Mouse (Mus musculus): ENCODE measurements at regions not wholly inside any gene's neighbourhood (a gene's known extent, or its start where the extent isn't known, plus 50 kb on each side); places are given as distances from the start of the nearest gene placed in this dataset.

DNA sequence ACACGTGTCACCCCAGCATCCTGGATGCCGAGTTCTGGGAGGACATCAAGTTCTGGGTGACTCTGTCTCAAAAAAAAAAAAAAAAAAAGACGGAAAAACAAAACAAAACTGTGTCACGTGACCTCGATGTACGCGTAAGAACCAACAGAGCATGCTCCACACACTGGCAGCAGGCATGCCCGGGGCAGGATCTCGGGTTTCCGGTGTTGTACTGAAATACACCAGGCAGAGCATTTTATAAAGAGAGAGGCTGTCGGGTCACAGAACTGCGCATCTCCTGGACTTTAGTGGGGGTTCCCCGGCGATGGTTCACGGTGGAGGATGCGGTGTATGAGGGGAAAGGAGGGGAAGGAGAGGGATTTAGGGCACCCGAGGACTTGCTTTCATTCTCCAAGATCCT is 108.7 kb downstream of the Gm26897 start:
- DNase-seq: no peak
- Histone ChIP-seq H3K9ac (replicated peaks) (no peak overlapping the region), H3K4me3 (ENCODE audit: low read depth, low read length) (no peak overlapping the region), H3K4me2 (ENCODE audit: low read depth, low read length) (no peak overlapping the region), H3K9me3 (ENCODE audit: low read length) (no peaks in the 10 kb centered on the region), H3K4me1 (ENCODE audit: insufficient read depth) (no peaks in the 10 kb centered on the region), H3K27me3 (ENCODE audit: insufficient read depth, low read length) (no peaks in the 10 kb centered on the region), H3K27ac (ENCODE audit: low read depth) (no peak overlapping the region), H3K36me3 (replicated peaks; ENCODE audit: insufficient read depth, low read length) (no peaks in the 10 kb centered on the region)
- no peak for ATAC-seq
- WGBS (ENCODE audit: insufficient replicate concordance): 49% methylated on average over 17 of the region's 17 CpGs
- no peak for TF ChIP-seq EP300 (IDR thresholded peaks at IDR 0.05; ENCODE audit: low read depth)
- TF ChIP-seq CTCF (IDR thresholded peaks at IDR 0.05; ENCODE audit: low read depth): no peak

- ATAC-seq: no peak
- H3K27ac ChIP-seq (ENCODE audit: low read depth): no peak overlapping the region
- no peak for DNase-seq
- no peaks in the 10 kb centered on the region for H3K9me3 ChIP-seq (ENCODE audit: low read length)
- H3K27me3 ChIP-seq (ENCODE audit: insufficient read depth, low read length): no peaks in the 10 kb centered on the region
- TF ChIP-seq CTCF (IDR thresholded peaks at IDR 0.05; ENCODE audit: low read depth): no peak
- no peak for TF ChIP-seq EP300 (IDR thresholded peaks at IDR 0.05; ENCODE audit: low read depth)
- no peaks in the 10 kb centered on the region for H3K4me1 ChIP-seq (ENCODE audit: insufficient read depth)
- no peak overlapping the region for H3K4me3 ChIP-seq (ENCODE audit: low read depth, low read length)
- no peaks in the 10 kb centered on the region for H3K36me3 ChIP-seq (replicated peaks; ENCODE audit: insufficient read depth, low read length)
- H3K9ac ChIP-seq (replicated peaks): no peak overlapping the region
- WGBS (ENCODE audit: insufficient replicate concordance): 50% methylated on average over 17 of the region's 17 CpGs
- H3K4me2 ChIP-seq (ENCODE audit: low read depth, low read length): no peak overlapping the region
Observed at GRCm38 (mm10) chr5:111843622-111844239, 110.0 kb downstream of the Gm26897 start.

DNA sequence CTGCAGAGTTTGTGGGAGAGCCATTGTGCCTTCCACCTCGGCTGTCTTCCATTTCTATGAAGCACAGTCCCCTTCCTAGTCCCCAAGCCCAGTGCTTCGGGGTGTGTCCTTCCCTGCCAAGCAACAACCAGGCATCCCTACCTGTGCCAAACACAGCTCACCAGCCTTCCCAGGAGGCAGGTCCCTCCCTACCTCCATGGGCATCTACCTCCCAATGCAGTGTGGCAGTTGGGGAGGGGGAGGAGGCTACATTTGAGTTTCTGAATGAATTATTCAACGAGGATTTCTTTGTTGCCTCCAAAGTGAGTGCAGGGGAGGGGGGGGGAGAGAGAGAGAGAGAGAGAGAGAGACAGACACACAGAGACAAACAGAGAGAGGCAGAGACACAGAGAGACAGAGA is 110.8 kb downstream of the Gm26897 start:
- H3K27ac ChIP-seq (ENCODE audit: low read depth): no peak overlapping the region
- 46% methylated on average over 3 of the region's 3 CpGs for WGBS (ENCODE audit: insufficient replicate concordance)
- TF ChIP-seq EP300 (IDR thresholded peaks at IDR 0.05; ENCODE audit: low read depth): no peak
- TF ChIP-seq CTCF (IDR thresholded peaks at IDR 0.05; ENCODE audit: low read depth): no peak

GRCm38 (mm10) chr5:111848917-111849316 is 115.2 kb downstream of the Gm26897 start:
- no peak overlapping the region for H3K27ac ChIP-seq (ENCODE audit: low read depth)
- ATAC-seq: no peak
- H3K4me2 ChIP-seq (ENCODE audit: low read depth, low read length): no peak overlapping the region
- WGBS (ENCODE audit: insufficient replicate concordance): 76% methylated on average over 9 of the region's 10 CpGs
- no peak overlapping the region for H3K9ac ChIP-seq (replicated peaks)
- DNase-seq: no peak
- H3K4me3 ChIP-seq (ENCODE audit: low read depth, low read length): no peak overlapping the region
- no peaks in the 10 kb centered on the region for H3K4me1 ChIP-seq (ENCODE audit: insufficient read depth)
- no peaks in the 10 kb centered on the region for H3K27me3 ChIP-seq (ENCODE audit: insufficient read depth, low read length)
- H3K36me3 ChIP-seq (replicated peaks; ENCODE audit: insufficient read depth, low read length): no peaks in the 10 kb centered on the region
- no peaks in the 10 kb centered on the region for H3K9me3 ChIP-seq (ENCODE audit: low read length)
- no peak for TF ChIP-seq CTCF (IDR thresholded peaks at IDR 0.05; ENCODE audit: low read depth)
- TF ChIP-seq EP300 (IDR thresholded peaks at IDR 0.05; ENCODE audit: low read depth): no peak

More for the DNA sequence above, 110.8 kb downstream of the Gm26897 start:
- Histone ChIP-seq H3K36me3 (replicated peaks; ENCODE audit: insufficient read depth, low read length) (no peaks in the 10 kb centered on the region), H3K4me1 (ENCODE audit: insufficient read depth) (no peaks in the 10 kb centered on the region), H3K4me2 (ENCODE audit: low read depth, low read length) (no peak overlapping the region), H3K4me3 (ENCODE audit: low read depth, low read length) (no peak overlapping the region), H3K9ac (replicated peaks) (no peak overlapping the region), H3K9me3 (ENCODE audit: low read length) (no peaks in the 10 kb centered on the region), H3K27me3 (ENCODE audit: insufficient read depth, low read length) (no peaks in the 10 kb centered on the region)
- no peak for DNase-seq
- ATAC-seq: no peak

GRCm38 (mm10) chr5:111852682-111853081 is 119.0 kb downstream of the Gm26897 start:
- Histone ChIP-seq H3K36me3 (replicated peaks; ENCODE audit: insufficient read depth, low read length) (no peaks in the 10 kb centered on the region), H3K27me3 (ENCODE audit: insufficient read depth, low read length) (no peaks in the 10 kb centered on the region), H3K9ac (replicated peaks) (no peak overlapping the region), H3K4me1 (ENCODE audit: insufficient read depth) (no peaks in the 10 kb centered on the region), H3K9me3 (ENCODE audit: low read length) (no peaks in the 10 kb centered on the region), H3K4me3 (ENCODE audit: low read depth, low read length) (no peak overlapping the region), H3K4me2 (ENCODE audit: low read depth, low read length) (no peak overlapping the region), H3K27ac (ENCODE audit: low read depth) (no peak overlapping the region)
- DNase-seq (no peak), ATAC-seq (no peak)
- TF ChIP-seq EP300 (IDR thresholded peaks at IDR 0.05; ENCODE audit: low read depth): no peak
- no peak for TF ChIP-seq CTCF (IDR thresholded peaks at IDR 0.05; ENCODE audit: low read depth)
- 67% methylated on average over 6 of the region's 6 CpGs for WGBS (ENCODE audit: insufficient replicate concordance)

- Histone ChIP-seq H3K27ac (ENCODE audit: low read depth) (no peak overlapping the region), H3K36me3 (replicated peaks; ENCODE audit: insufficient read depth, low read length) (no peaks in the 10 kb centered on the region), H3K27me3 (ENCODE audit: insufficient read depth, low read length) (no peaks in the 10 kb centered on the region), H3K9ac (replicated peaks) (no peak overlapping the region), H3K4me1 (ENCODE audit: insufficient read depth) (no peaks in the 10 kb centered on the region), H3K4me2 (ENCODE audit: low read depth, low read length) (no peak overlapping the region), H3K4me3 (ENCODE audit: low read depth, low read length) (no peak overlapping the region), H3K9me3 (ENCODE audit: low read length) (no peaks in the 10 kb centered on the region)
- WGBS (ENCODE audit: insufficient replicate concordance): 56% methylated on average over 2 of the region's 2 CpGs
- ATAC-seq: no peak
- TF ChIP-seq EP300 (IDR thresholded peaks at IDR 0.05; ENCODE audit: low read depth) (no peak), CTCF (IDR thresholded peaks at IDR 0.05; ENCODE audit: low read depth) (no peak)
- no peak for DNase-seq
Observed at GRCm38 (mm10) chr5:111855366-111855765, 121.6 kb downstream of the Gm26897 start.

DNA sequence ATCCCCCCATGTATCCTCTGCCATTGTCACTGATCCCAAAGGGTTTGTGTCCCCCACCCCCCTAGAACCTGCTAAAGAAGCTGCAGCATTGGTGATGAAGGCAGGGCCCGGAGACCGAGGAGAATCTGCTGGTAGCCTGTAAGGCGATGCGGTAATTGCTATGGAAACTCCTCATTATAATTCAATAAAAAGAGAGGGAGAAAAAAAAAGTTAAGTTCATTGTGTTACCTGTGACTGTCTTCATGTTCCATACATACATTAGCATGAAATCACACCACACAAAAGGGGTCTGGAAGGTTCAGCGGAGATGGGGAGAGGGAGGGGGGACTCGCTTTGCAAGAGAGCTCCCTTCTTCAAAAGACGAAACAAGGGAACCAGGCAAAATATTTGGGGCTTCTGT is 123.5 kb downstream of the Gm26897 start:
- no peak for TF ChIP-seq EP300 (IDR thresholded peaks at IDR 0.05; ENCODE audit: low read depth)
- no peak for TF ChIP-seq CTCF (IDR thresholded peaks at IDR 0.05; ENCODE audit: low read depth)
- no peaks in the 10 kb centered on the region for H3K36me3 ChIP-seq (replicated peaks; ENCODE audit: insufficient read depth, low read length)

More for the DNA sequence above, 123.5 kb downstream of the Gm26897 start:
- Histone ChIP-seq H3K27ac (ENCODE audit: low read depth) (no peak overlapping the region), H3K9ac (replicated peaks) (no peak overlapping the region), H3K4me3 (ENCODE audit: low read depth, low read length) (no peak overlapping the region), H3K4me1 (ENCODE audit: insufficient read depth) (no peaks in the 10 kb centered on the region), H3K9me3 (ENCODE audit: low read length) (no peaks in the 10 kb centered on the region), H3K27me3 (ENCODE audit: insufficient read depth, low read length) (no peaks in the 10 kb centered on the region), H3K4me2 (ENCODE audit: low read depth, low read length) (no peak overlapping the region)
- 86% methylated on average over 7 of the region's 7 CpGs for WGBS (ENCODE audit: insufficient replicate concordance)
- DNase-seq (no peak), ATAC-seq (no peak)

All from liver, postnatal 0 days (tissue).